Mouse (Mus musculus): ENCODE measurements around the gene Senp1. TPM values are rescaled to one million over a fixed set of nuclear protein-coding genes. Genes with fewer than 3 reads are reported as not detected.

Senp1 gene
- polyA plus RNA-seq, 1 experiment from 2014 or later, result 17.1 TPM

GRCm38 (mm10) chr15:98066602-98067001, 26.9 kb downstream of the Senp1 start:
- Histone ChIP-seq H3K27me3 (ENCODE audit: insufficient read depth, low read length) (no peaks in the 10 kb centered on the region), H3K9me3 (replicated peaks; ENCODE audit: low read length) (no peaks in the 10 kb centered on the region), H3K4me3 (replicated peaks; ENCODE audit: low read depth, low read length) (no peak overlapping the region), H3K4me2 (ENCODE audit: low read length) (no peak overlapping the region), H3K4me1 (replicated peaks; ENCODE audit: insufficient read depth, low read length) (no peaks in the 10 kb centered on the region), H3K36me3 (ENCODE audit: insufficient read depth, low read length) (peaks cover 53% of the 10 kb centered on the region), H3K27ac (no peak overlapping the region), H3K9ac (ENCODE audit: low read depth, low read length) (no peak overlapping the region)
- ATAC-seq (replicated peaks; ENCODE audit: low FRiP score, low read depth) (no peak), DNase-seq (ENCODE audit: low spot score) (no peak)
- WGBS, result 95% methylated on average over 12 of the region's 12 CpGs
- no peak for TF ChIP-seq CTCF (IDR thresholded peaks at IDR 0.05; ENCODE audit: low read depth)

GRCm38 (mm10) chr15:98065881-98066280, 27.7 kb downstream of the Senp1 start:
- Histone ChIP-seq H3K4me2 (ENCODE audit: low read length) (no peak overlapping the region), H3K27me3 (ENCODE audit: insufficient read depth, low read length) (no peaks in the 10 kb centered on the region), H3K4me1 (replicated peaks; ENCODE audit: insufficient read depth, low read length) (no peaks in the 10 kb centered on the region), H3K9ac (ENCODE audit: low read depth, low read length) (no peak overlapping the region), H3K27ac (no peak overlapping the region), H3K4me3 (replicated peaks; ENCODE audit: low read depth, low read length) (no peak overlapping the region), H3K9me3 (replicated peaks; ENCODE audit: low read length) (no peaks in the 10 kb centered on the region), H3K36me3 (ENCODE audit: insufficient read depth, low read length) (peaks cover 60% of the 10 kb centered on the region)
- no peak for DNase-seq (ENCODE audit: low spot score)
- 88% methylated on average over 5 of the region's 5 CpGs for WGBS
- no peak for ATAC-seq (replicated peaks; ENCODE audit: low FRiP score, low read depth)
- TF ChIP-seq CTCF (IDR thresholded peaks at IDR 0.05; ENCODE audit: low read depth), result no peak

- DNase-seq (ENCODE audit: low spot score) (peak; percentile 85), ATAC-seq (replicated peaks; ENCODE audit: low FRiP score, low read depth) (no peak)
- Histone ChIP-seq H3K4me1 (replicated peaks; ENCODE audit: insufficient read depth, low read length) (no peaks in the 10 kb centered on the region), H3K27me3 (ENCODE audit: insufficient read depth, low read length) (no peaks in the 10 kb centered on the region), H3K9ac (ENCODE audit: low read depth, low read length) (no peak overlapping the region), H3K4me3 (replicated peaks; ENCODE audit: low read depth, low read length) (no peak overlapping the region), H3K36me3 (ENCODE audit: insufficient read depth, low read length) (peaks cover 42% of the 10 kb centered on the region), H3K4me2 (ENCODE audit: low read length) (no peak overlapping the region), H3K27ac (no peak overlapping the region), H3K9me3 (replicated peaks; ENCODE audit: low read length) (no peaks in the 10 kb centered on the region)
- WGBS, result 35% methylated on average over 5 of the region's 5 CpGs
- TF ChIP-seq CTCF (IDR thresholded peaks at IDR 0.05; ENCODE audit: low read depth), result peak; percentile 72
These were observed 38.3 kb downstream of the Senp1 start for GRCm38 (mm10) chr15:98055246-98055645.

- Histone ChIP-seq H3K9me3 (replicated peaks; ENCODE audit: low read length) (no peaks in the 10 kb centered on the region), H3K27me3 (ENCODE audit: insufficient read depth, low read length) (no peaks in the 10 kb centered on the region), H3K36me3 (ENCODE audit: insufficient read depth, low read length) (peaks cover 34% of the 10 kb centered on the region), H3K4me2 (ENCODE audit: low read length) (no peak overlapping the region), H3K27ac (no peak overlapping the region), H3K9ac (ENCODE audit: low read depth, low read length) (no peak overlapping the region), H3K4me3 (replicated peaks; ENCODE audit: low read depth, low read length) (no peak overlapping the region), H3K4me1 (replicated peaks; ENCODE audit: insufficient read depth, low read length) (no peaks in the 10 kb centered on the region)
- DNase-seq (ENCODE audit: low spot score) (no peak), ATAC-seq (replicated peaks; ENCODE audit: low FRiP score, low read depth) (no peak)
- WGBS, result 88% methylated on average over 5 of the region's 5 CpGs
- TF ChIP-seq CTCF (IDR thresholded peaks at IDR 0.05; ENCODE audit: low read depth), result no peak
These were observed 41.9 kb downstream of the Senp1 start for GRCm38 (mm10) chr15:98051685-98052084.

- H3K36me3 ChIP-seq (ENCODE audit: insufficient read depth, low read length), result peaks cover 49% of the 10 kb centered on the region
- no peak overlapping the region for H3K4me3 ChIP-seq (replicated peaks; ENCODE audit: low read depth, low read length)
These were observed 44.4 kb downstream of the Senp1 start for GRCm38 (mm10) chr15:98048918-98049700.

GRCm38 (mm10) chr15:98044387-98044786, 49.2 kb downstream of the Senp1 start:
- Histone ChIP-seq H3K4me3 (replicated peaks; ENCODE audit: low read depth, low read length) (no peak overlapping the region), H3K27me3 (ENCODE audit: insufficient read depth, low read length) (no peaks in the 10 kb centered on the region), H3K4me1 (replicated peaks; ENCODE audit: insufficient read depth, low read length) (no peaks in the 10 kb centered on the region), H3K27ac (no peak overlapping the region), H3K36me3 (ENCODE audit: insufficient read depth, low read length) (peaks cover 69% of the 10 kb centered on the region), H3K9me3 (replicated peaks; ENCODE audit: low read length) (no peaks in the 10 kb centered on the region), H3K4me2 (ENCODE audit: low read length) (no peak overlapping the region), H3K9ac (ENCODE audit: low read depth, low read length) (no peak overlapping the region)
- DNase-seq (ENCODE audit: low spot score) (no peak), ATAC-seq (replicated peaks; ENCODE audit: low FRiP score, low read depth) (no peak)
- 94% methylated on average over 5 of the region's 5 CpGs for WGBS
- TF ChIP-seq CTCF (IDR thresholded peaks at IDR 0.05; ENCODE audit: low read depth), result peak; percentile 35; the same call in 1 of the 2 replicates

More at GRCm38 (mm10) chr15:98048918-98049700, 44.4 kb downstream of the Senp1 start:
- Histone ChIP-seq H3K27ac (no peak overlapping the region), H3K9ac (ENCODE audit: low read depth, low read length) (no peak overlapping the region), H3K27me3 (ENCODE audit: insufficient read depth, low read length) (no peaks in the 10 kb centered on the region), H3K9me3 (replicated peaks; ENCODE audit: low read length) (no peaks in the 10 kb centered on the region), H3K4me1 (replicated peaks; ENCODE audit: insufficient read depth, low read length) (no peaks in the 10 kb centered on the region), H3K4me2 (ENCODE audit: low read length) (no peak overlapping the region)
- ATAC-seq (replicated peaks; ENCODE audit: low FRiP score, low read depth), result no peak
- DNase-seq (ENCODE audit: low spot score), result no peak
- 90% methylated on average over 13 of the region's 13 CpGs for WGBS
- no peak for TF ChIP-seq CTCF (IDR thresholded peaks at IDR 0.05; ENCODE audit: low read depth)
